Mouse (Mus musculus) embryonic facial prominence, embryonic 12.5 days (tissue): Measurements from ENCODE around the gene Thbs4. TPM values are rescaled to one million over a fixed set of nuclear protein-coding genes. Genes with fewer than 3 reads are reported as not detected.

Experiments
- ATAC-seq: fragments of 200-750 bp; cut with Nextera tagmentation; 2 replicates; pipeline ENCODE4 v1.8.0; 2017; ENCODE audit not compliant: insufficient number of reproducible peaks, insufficient read depth, low FRiP score, low TSS enrichment
- H3K27ac ChIP-seq: fragments of 300-500 bp; sonication (generic); 2 replicates; pipeline ENCODE4 v1.5.1; 2016; ENCODE audit warnings: mild to moderate bottlenecking
- H3K27me3 ChIP-seq: fragments of 300-500 bp; sonication (generic); 2 replicates; pipeline ENCODE4 v1.6.1; 2016; ENCODE audit warnings: mild to moderate bottlenecking, moderate library complexity
- H3K36me3 ChIP-seq: fragments of 300-500 bp; sonication (generic); 2 replicates; pipeline ENCODE4 v1.6.1; 2016; ENCODE audit warnings: mild to moderate bottlenecking
- H3K4me1 ChIP-seq: fragments of 300-500 bp; sonication (generic); 2 replicates; pipeline ENCODE4 v1.6.1; 2016
- H3K4me2 ChIP-seq: fragments of 300-500 bp; sonication (generic); replicated peaks from 2 replicates; pipeline ENCODE4 v1.6.1; 2016; ENCODE audit warnings: mild to moderate bottlenecking, moderate library complexity
- H3K4me3 ChIP-seq: fragments of 300-500 bp; sonication (generic); 2 replicates; pipeline ENCODE4 v1.5.1; 2016; ENCODE audit warnings: mild to moderate bottlenecking
- H3K9ac ChIP-seq: fragments of 300-500 bp; sonication (generic); 2 replicates; pipeline ENCODE4 v1.6.1; 2016; ENCODE audit warnings: mild to moderate bottlenecking, moderate library complexity
- H3K9me3 ChIP-seq: fragments of 300-500 bp; sonication (generic); 2 replicates; pipeline ENCODE4 v1.6.1; 2016; ENCODE audit warnings: mild to moderate bottlenecking, moderate library complexity
- WGBS: fragments of 180-500 bp; shearing (Covaris S2); methylation state at CpG from one replicate; pipeline ENCODE4 v1.1.7; 2016; 5-methylcytosine and 5-hydroxymethylcytosine counted together
- polyA plus RNA-seq: library from polyadenylated mRNA; unstranded; fragments of >200 nt; fragmentation: Nextera tagmentation; extraction: Ambion mirVana; gene quantifications from 2 replicates; pipeline ENCODE4 v1.2.1, GENCODE M21; 2016

Thbs4 gene
- polyA plus RNA-seq, 1 experiment from 2014 or later: 14.5 TPM

GRCm38 (mm10) chr13:92784311-92784710 lies 10.3 kb downstream of the Thbs4 start:
- Histone ChIP-seq H3K9ac (no peak overlapping the region), H3K9me3 (no peaks in the 10 kb centered on the region), H3K4me1 (peaks cover 7% of the 10 kb centered on the region; the same call in 1 of the 2 replicates), H3K4me2 (no peak overlapping the region), H3K4me3 (no peak overlapping the region), H3K36me3 (no peaks in the 10 kb centered on the region), H3K27ac (no peak overlapping the region), H3K27me3 (no peaks in the 10 kb centered on the region)
- no peak for ATAC-seq
- 84% methylated on average over 3 of the region's 3 CpGs for WGBS

- no peak overlapping the region for H3K4me2 ChIP-seq
- no peaks in the 10 kb centered on the region for H3K9me3 ChIP-seq
- H3K4me1 ChIP-seq: peaks cover 7% of the 10 kb centered on the region; the same call in 1 of the 2 replicates
- H3K27me3 ChIP-seq: no peaks in the 10 kb centered on the region
- no peaks in the 10 kb centered on the region for H3K36me3 ChIP-seq
- no peak for ATAC-seq
- H3K27ac ChIP-seq: no peak overlapping the region
- 86% methylated on average over 4 of the region's 4 CpGs for WGBS
- no peak overlapping the region for H3K4me3 ChIP-seq
- H3K9ac ChIP-seq: no peak overlapping the region
Observed at GRCm38 (mm10) chr13:92783551-92783950, 11.1 kb downstream of the Thbs4 start.

- Histone ChIP-seq H3K9ac (no peak overlapping the region), H3K9me3 (no peaks in the 10 kb centered on the region), H3K27me3 (no peaks in the 10 kb centered on the region), H3K36me3 (no peaks in the 10 kb centered on the region), H3K27ac (no peak overlapping the region), H3K4me2 (no peak overlapping the region), H3K4me1 (peaks cover 7% of the 10 kb centered on the region; the same call in 1 of the 2 replicates), H3K4me3 (no peak overlapping the region)
- WGBS: 70% methylated on average over 8 of the region's 8 CpGs
- ATAC-seq: no peak
Observed at GRCm38 (mm10) chr13:92780927-92781326, 13.7 kb downstream of the Thbs4 start.

- no peak overlapping the region for H3K4me2 ChIP-seq
- no peak overlapping the region for H3K9ac ChIP-seq
- H3K9me3 ChIP-seq: no peaks in the 10 kb centered on the region
- H3K27me3 ChIP-seq: no peaks in the 10 kb centered on the region
- ATAC-seq: no peak
- H3K4me1 ChIP-seq: peaks cover 7% of the 10 kb centered on the region; the same call in 1 of the 2 replicates
- no peak overlapping the region for H3K27ac ChIP-seq
- 73% methylated on average over 4 of the region's 4 CpGs for WGBS
- no peaks in the 10 kb centered on the region for H3K36me3 ChIP-seq
- H3K4me3 ChIP-seq: no peak overlapping the region
Observed at GRCm38 (mm10) chr13:92780076-92780475, 14.5 kb downstream of the Thbs4 start.

GRCm38 (mm10) chr13:92778642-92779041 lies 16.0 kb downstream of the Thbs4 start:
- Histone ChIP-seq H3K4me2 (no peak overlapping the region), H3K27ac (no peak overlapping the region), H3K36me3 (no peaks in the 10 kb centered on the region), H3K9ac (no peak overlapping the region), H3K4me3 (no peak overlapping the region), H3K27me3 (no peaks in the 10 kb centered on the region), H3K9me3 (no peaks in the 10 kb centered on the region), H3K4me1 (peaks cover 7% of the 10 kb centered on the region; the same call in 1 of the 2 replicates)
- 81% methylated on average over 7 of the region's 7 CpGs for WGBS
- no peak for ATAC-seq

GRCm38 (mm10) chr13:92775916-92776315 lies 18.7 kb downstream of the Thbs4 start:
- H3K27me3 ChIP-seq: no peaks in the 10 kb centered on the region
- no peak overlapping the region for H3K4me3 ChIP-seq
- 82% methylated on average over 7 of the region's 7 CpGs for WGBS
- no peak overlapping the region for H3K27ac ChIP-seq
- H3K4me1 ChIP-seq: no peaks in the 10 kb centered on the region
- no peak overlapping the region for H3K4me2 ChIP-seq
- no peaks in the 10 kb centered on the region for H3K36me3 ChIP-seq
- H3K9me3 ChIP-seq: no peaks in the 10 kb centered on the region
- no peak overlapping the region for H3K9ac ChIP-seq
- no peak for ATAC-seq

- Histone ChIP-seq H3K36me3 (no peaks in the 10 kb centered on the region), H3K27me3 (no peaks in the 10 kb centered on the region), H3K27ac (no peak overlapping the region), H3K9me3 (no peaks in the 10 kb centered on the region), H3K4me3 (no peak overlapping the region), H3K4me2 (no peak overlapping the region), H3K4me1 (no peaks in the 10 kb centered on the region), H3K9ac (no peak overlapping the region)
- no peak for ATAC-seq
- WGBS: 93% methylated on average over 9 of the region's 9 CpGs
Observed at GRCm38 (mm10) chr13:92774887-92775286, 19.7 kb downstream of the Thbs4 start.

GRCm38 (mm10) chr13:92772500-92772899 lies 22.1 kb downstream of the Thbs4 start:
- no peak overlapping the region for H3K4me3 ChIP-seq
- ATAC-seq: no peak
- H3K9me3 ChIP-seq: no peaks in the 10 kb centered on the region
- no peaks in the 10 kb centered on the region for H3K36me3 ChIP-seq
- no peaks in the 10 kb centered on the region for H3K27me3 ChIP-seq
- H3K4me2 ChIP-seq: no peak overlapping the region
- 89% methylated on average over 8 of the region's 8 CpGs for WGBS
- no peak overlapping the region for H3K27ac ChIP-seq
- no peaks in the 10 kb centered on the region for H3K4me1 ChIP-seq
- no peak overlapping the region for H3K9ac ChIP-seq

GRCm38 (mm10) chr13:92771566-92771965 lies 23.1 kb downstream of the Thbs4 start:
- no peaks in the 10 kb centered on the region for H3K27me3 ChIP-seq
- no peaks in the 10 kb centered on the region for H3K9me3 ChIP-seq
- H3K4me1 ChIP-seq: no peaks in the 10 kb centered on the region
- no peak for ATAC-seq
- no peaks in the 10 kb centered on the region for H3K36me3 ChIP-seq
- H3K4me2 ChIP-seq: no peak overlapping the region
- WGBS: 85% methylated on average over 5 of the region's 5 CpGs
- H3K9ac ChIP-seq: no peak overlapping the region
- no peak overlapping the region for H3K27ac ChIP-seq
- no peak overlapping the region for H3K4me3 ChIP-seq

GRCm38 (mm10) chr13:92765454-92766242 lies 29.0 kb downstream of the Thbs4 start:
- H3K9me3 ChIP-seq: no peaks in the 10 kb centered on the region
- no peak overlapping the region for H3K4me2 ChIP-seq

GRCm38 (mm10) chr13:92762322-92762721 lies 32.3 kb downstream of the Thbs4 start:
- H3K9me3 ChIP-seq: no peaks in the 10 kb centered on the region
- H3K9ac ChIP-seq: no peak overlapping the region
- ATAC-seq: no peak
- 63% methylated on average over 1 of the region's 1 CpGs for WGBS
- no peak overlapping the region for H3K4me2 ChIP-seq
- H3K36me3 ChIP-seq: no peaks in the 10 kb centered on the region
- H3K4me3 ChIP-seq: no peak overlapping the region
- H3K4me1 ChIP-seq: no peaks in the 10 kb centered on the region
- H3K27ac ChIP-seq: no peak overlapping the region
- no peaks in the 10 kb centered on the region for H3K27me3 ChIP-seq

More at GRCm38 (mm10) chr13:92765454-92766242, 29.0 kb downstream of the Thbs4 start:
- WGBS: 81% methylated on average over 6 of the region's 6 CpGs
- no peak overlapping the region for H3K4me3 ChIP-seq
- no peak for ATAC-seq
- no peaks in the 10 kb centered on the region for H3K36me3 ChIP-seq
- H3K27me3 ChIP-seq: no peaks in the 10 kb centered on the region
- H3K4me1 ChIP-seq: no peaks in the 10 kb centered on the region
- H3K9ac ChIP-seq: no peak overlapping the region
- H3K27ac ChIP-seq: no peak overlapping the region

GRCm38 (mm10) chr13:92760519-92760918 lies 34.1 kb downstream of the Thbs4 start:
- H3K4me2 ChIP-seq: no peak overlapping the region
- H3K4me1 ChIP-seq: no peaks in the 10 kb centered on the region
- WGBS: 87% methylated on average over 6 of the region's 6 CpGs
- no peaks in the 10 kb centered on the region for H3K36me3 ChIP-seq
- no peak overlapping the region for H3K27ac ChIP-seq
- H3K9ac ChIP-seq: no peak overlapping the region
- no peaks in the 10 kb centered on the region for H3K9me3 ChIP-seq
- no peaks in the 10 kb centered on the region for H3K27me3 ChIP-seq
- no peak overlapping the region for H3K4me3 ChIP-seq
- ATAC-seq: no peak
